Mouse (Mus musculus) embryo, embryonic 10.5 days (tissue): ENCODE measurements around the gene 1110051M20Rik.
A peak's percentile ranks its signal among the peaks of the same experiment; 100 is the strongest.

Source experiments
- DNase-seq: peaks from one replicate; pipeline ENCODE4 v3.0.0-alpha.2; 2015; ENCODE audit warnings: low spot score

Gene 1110051M20Rik

GRCm38 (mm10) chr2:91302845-91303244 is 141.7 kb downstream of the 1110051M20Rik start:
- DNase-seq, result no peak

DNA sequence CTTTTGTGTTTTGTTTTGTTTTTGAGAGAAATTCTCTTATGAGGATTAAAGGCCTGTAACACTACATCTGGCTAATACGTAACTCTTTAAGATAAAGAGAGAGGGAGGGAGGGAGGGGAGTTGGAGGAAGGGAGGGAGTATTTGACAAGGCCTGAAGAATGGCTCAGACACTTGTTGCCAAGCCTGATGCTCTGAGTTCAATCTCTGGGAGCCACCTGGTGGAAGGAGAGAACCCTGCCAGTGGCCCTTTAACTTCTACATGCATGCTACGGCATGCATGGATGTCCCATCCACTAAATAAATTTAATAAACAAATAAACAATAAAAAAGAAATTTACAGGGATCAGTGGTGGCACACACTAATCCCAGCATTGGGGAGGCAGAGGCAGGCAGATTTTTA is 142.7 kb downstream of the 1110051M20Rik start:
- no peak for DNase-seq

GRCm38 (mm10) chr2:91300784-91301183 is 143.7 kb downstream of the 1110051M20Rik start:
- no peak for DNase-seq

DNA sequence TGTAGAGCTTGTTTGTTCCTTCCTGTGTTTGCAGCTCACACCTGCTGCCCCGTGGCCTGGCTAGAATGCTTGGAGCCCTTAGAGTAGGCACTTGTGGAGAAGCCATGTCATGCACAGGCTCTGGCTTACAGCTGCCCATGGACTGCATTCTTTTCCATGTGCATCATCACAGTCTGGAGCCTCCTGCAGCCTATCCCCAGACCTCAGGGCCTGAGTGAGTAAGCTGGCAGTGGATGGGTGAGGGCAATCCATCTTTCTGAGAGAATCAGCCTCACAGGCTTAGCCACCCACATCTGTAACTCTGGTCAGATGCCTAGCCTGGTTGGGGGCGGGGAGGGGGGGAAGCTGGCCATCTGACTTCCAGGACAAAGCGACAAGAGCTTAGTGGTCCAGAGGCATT is 145.3 kb downstream of the 1110051M20Rik start:
- no peak for DNase-seq

DNA sequence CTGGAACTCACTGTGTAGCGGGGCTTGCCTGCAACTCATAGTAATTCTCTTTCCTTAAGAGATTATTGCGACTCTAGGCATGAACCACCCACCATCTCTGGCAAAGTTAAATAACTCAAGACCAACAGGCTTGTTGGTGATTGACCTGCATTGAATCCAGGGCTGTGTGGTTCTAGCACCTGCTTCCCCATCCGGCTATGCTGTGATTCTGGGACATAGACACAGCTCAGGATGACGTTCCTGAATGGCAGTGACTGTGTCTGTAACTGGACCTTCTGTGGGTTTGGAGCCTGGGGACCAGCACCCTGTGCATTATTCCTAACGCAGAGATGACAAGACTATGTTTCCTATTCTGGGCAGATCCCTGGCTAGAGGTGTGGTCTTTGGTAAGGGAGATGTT is 148.6 kb downstream of the 1110051M20Rik start:
- DNase-seq, result no peak

GRCm38 (mm10) chr2:91294226-91294625 is 150.3 kb downstream of the 1110051M20Rik start:
- DNase-seq, result no peak

- no peak for DNase-seq
Observed at GRCm38 (mm10) chr2:91291197-91292007, 153.1 kb downstream of the 1110051M20Rik start.

DNA sequence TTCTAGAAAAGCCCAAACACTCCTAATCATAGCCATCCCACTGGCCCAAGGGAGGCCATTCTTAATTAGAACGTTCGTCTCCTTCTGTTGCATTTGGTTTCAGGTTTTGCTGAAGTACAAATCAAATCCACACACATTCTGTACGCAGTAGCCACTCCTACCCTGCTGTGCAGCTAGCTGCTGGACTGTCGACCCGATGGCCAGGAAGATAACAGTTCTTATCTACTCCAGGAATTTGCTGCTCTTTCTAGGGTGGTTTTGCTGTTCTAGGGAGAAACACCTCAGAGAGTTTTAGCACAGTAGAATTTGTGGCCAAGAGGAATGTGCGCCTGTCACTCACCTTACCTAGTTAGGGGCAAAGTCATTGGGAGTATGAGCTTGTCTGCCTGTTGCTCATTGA is 156.9 kb downstream of the 1110051M20Rik start:
- DNase-seq, result no peak

GRCm38 (mm10) chr2:91285885-91286505 is 158.5 kb downstream of the 1110051M20Rik start:
- peak; percentile 89 for DNase-seq

GRCm38 (mm10) chr2:91284375-91285199 is 159.9 kb downstream of the 1110051M20Rik start:
- DNase-seq, result no peak

- DNase-seq, result no peak
Observed at GRCm38 (mm10) chr2:91283972-91284371, 160.5 kb downstream of the 1110051M20Rik start.

GRCm38 (mm10) chr2:91281366-91281765 is 163.1 kb downstream of the 1110051M20Rik start:
- DNase-seq, result no peak

DNA sequence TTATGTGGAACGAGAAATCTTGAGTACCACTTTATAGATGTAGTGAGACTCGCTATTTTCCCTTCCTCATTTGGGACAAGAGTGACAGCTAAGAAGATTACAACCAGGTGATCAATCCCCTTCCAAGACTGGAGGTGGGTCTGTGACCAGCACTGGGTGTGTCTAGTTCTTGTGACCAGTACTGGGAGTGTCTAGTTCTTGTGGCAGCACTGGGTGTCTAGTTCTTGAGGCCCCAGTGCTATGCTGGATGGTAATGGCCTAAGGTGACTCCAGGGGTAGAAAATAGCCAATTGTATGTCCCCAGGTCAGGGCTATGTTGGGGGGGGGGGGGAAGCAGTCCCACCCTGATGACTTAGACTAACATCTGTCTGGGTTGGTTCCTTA is 165.1 kb downstream of the 1110051M20Rik start:
- no peak for DNase-seq

GRCm38 (mm10) chr2:91278749-91279371 is 165.6 kb downstream of the 1110051M20Rik start:
- DNase-seq, result peak; percentile 84

GRCm38 (mm10) chr2:91269687-91270133 is 174.8 kb downstream of the 1110051M20Rik start:
- no peak for DNase-seq

DNA sequence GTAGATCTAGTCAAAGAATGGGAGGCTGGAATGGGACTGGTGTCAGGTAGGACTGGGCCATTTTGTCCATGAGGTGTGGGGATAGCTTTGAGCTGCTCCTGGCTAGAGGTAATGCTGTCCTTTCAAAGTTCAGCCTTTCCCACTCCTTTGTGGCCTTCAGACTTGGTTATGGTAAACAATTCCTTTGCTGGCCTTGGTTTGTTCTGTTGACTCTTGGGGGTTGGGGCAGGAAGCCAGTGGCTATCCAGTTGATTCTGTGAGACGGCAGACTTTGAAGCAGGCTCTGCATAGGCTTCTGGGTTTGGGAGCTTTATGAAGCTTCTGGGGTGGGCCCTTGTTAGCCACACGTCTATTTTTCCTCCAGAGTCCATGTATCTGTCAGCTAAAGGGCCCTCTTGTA is 175.8 kb downstream of the 1110051M20Rik start:
- no peak for DNase-seq

- DNase-seq, result no peak
Observed at GRCm38 (mm10) chr2:91268042-91268441, 176.5 kb downstream of the 1110051M20Rik start.

DNA sequence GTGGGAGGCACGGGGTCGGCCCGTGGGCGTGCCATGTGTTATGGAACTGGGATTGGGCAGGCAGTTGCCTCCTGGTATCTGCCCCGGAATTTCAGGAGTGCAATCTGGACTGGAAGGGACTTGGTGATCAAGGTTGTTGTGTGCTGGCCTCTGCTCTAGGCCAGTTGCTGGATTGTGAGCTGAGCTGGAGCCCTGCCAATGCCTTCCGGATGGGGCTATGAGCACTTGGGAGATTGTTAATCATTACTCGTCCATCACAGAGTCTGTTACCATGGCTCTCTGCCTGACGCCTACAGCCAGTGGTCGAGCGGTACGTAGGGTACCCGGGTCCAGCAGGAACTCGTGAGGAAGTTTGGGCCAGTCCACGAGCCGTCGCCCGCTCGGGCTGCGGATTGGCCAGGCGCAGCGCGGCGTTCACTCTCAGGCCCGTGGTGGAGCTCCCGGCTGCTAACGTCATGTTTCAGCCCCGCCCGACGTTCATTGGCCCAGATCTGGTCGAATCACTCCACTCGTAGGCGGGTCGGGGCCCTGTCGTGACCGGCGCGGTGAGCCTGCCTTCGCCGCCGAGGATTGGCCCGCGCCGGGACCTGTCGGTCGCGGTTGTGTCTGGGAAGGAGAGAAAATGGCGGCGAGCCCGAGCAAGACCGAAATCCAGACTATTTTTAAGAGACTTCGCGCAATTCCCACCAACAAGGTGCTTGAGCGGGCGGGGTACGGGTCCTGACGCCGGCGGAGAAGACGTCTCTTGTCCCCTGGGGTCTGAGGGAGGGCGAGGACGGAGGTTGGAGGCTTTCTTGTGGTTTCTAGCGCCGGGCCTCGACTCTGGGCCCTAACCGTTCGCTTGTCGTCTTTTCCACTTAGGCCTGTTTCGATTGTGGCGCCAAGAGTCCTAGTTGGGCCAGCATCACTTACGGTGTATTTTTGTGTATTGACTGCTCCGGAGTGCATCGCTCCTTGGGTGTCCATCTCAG is 179.5 kb downstream of the 1110051M20Rik start, which contains the start of gene Arfgap2:
Gene Arfgap2, plus strand, starts transcription at position 264 of the 971 bp plus-strand sequence.
- DNase-seq, result peak; percentile 99

DNA sequence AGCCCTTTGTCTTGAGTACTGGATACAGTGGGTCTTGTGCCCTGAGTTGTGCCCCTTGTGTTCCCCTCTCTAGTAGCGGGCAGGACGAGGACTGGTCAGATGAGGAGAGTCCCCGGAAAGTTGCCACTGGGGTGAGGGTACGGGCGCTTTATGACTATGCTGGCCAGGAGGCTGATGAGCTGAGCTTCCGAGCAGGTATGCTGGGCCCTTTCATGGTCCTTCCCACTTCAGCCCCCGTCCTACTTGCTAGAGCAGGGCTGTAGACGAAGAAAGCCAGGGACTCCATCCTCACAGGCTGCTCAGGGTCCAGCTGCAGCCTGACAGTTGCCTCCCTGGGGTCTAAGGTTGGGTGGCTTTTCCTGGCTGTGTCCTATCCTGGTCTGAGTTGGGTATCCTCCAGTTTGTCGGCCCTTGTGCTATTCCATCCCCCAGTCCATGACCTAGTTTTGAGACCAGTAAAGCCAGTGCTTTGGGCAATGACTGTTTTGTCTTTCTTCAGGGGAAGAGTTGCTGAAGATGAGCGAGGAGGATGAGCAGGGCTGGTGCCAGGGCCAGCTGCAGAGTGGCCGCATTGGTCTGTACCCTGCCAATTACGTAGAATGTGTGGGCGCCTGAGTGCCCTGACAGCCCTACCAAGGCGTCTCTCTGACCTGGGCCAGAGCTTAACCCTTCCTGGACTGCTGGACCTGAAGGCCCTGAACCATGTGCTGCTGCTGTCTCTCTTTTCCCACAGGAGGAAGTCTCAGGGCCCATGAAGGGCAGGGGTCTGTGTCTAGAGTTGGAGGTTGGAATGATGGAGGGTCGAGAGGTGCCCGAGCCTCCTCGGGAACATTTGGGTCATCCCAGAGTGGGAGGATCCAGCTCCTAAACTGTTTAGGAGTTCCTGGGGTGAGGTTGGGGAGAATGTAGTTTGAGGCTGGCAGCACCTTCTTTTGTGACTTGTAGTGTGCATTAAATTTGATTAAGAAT is 180.5 kb downstream of the 1110051M20Rik start:
- no peak for DNase-seq

DNA sequence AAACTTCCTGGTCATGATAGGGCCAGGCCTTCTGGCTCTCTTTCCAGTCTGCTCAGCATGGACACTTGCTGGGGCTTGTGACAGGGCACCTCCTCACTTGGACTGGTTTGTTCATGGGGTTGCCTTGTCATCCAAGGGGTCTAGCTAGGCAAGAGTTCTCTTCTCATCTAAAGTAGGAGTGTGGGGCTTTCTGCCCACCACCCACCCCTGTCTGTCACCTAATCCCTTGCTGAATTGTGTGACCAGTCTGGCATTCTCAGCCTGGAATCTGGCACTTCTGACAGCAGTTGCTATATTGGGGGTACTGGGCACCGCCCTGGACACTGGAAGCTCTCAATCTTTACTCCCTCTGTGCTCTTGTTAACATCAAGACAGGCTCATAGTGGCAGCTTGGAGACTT is 185.0 kb downstream of the 1110051M20Rik start:
- DNase-seq, result no peak
